Mouse (Mus musculus) megakaryocyte, embryonic 14.5 days (primary cell): ENCODE measurements at regions not wholly inside any gene's neighbourhood (a gene's known extent, or its start where the extent isn't known, plus 50 kb on each side); places are given as distances from the start of the nearest gene placed in this dataset.
A peak's percentile ranks its signal among the peaks of the same experiment; 100 is the strongest.

Experiments
- H3K27me3 ChIP-seq: replicated peaks from 2 replicates; pipeline ENCODE3; 2012; ENCODE audit warnings: inconsistent platforms
- H3K36me3 ChIP-seq: replicated peaks from 2 replicates; pipeline ENCODE3; 2012; ENCODE audit warnings: low read length, inconsistent platforms, mixed read lengths
- H3K4me1 ChIP-seq: 2 replicates; pipeline ENCODE4 v1.6.1; 2012; ENCODE audit warnings: inconsistent platforms
- H3K4me3 ChIP-seq: replicated peaks from 2 replicates; pipeline ENCODE3; 2012; ENCODE audit warnings: moderate library complexity, mild to moderate bottlenecking, inconsistent platforms
- H3K9me3 ChIP-seq: 2 replicates; pipeline ENCODE4 v1.6.1; 2012; ENCODE audit warnings: inconsistent platforms
- FLI1 ChIP-seq: IDR thresholded peaks from 2 replicates; pipeline ENCODE4 v1.6.1; 2012; ENCODE audit warnings: low read length, inconsistent platforms, mixed read lengths
- GATA1 ChIP-seq: IDR thresholded peaks from 3 replicates; pipeline ENCODE4 v1.6.1; 2012; ENCODE audit warnings: mixed read lengths, low read length, inconsistent platforms, borderline replicate concordance

DNA sequence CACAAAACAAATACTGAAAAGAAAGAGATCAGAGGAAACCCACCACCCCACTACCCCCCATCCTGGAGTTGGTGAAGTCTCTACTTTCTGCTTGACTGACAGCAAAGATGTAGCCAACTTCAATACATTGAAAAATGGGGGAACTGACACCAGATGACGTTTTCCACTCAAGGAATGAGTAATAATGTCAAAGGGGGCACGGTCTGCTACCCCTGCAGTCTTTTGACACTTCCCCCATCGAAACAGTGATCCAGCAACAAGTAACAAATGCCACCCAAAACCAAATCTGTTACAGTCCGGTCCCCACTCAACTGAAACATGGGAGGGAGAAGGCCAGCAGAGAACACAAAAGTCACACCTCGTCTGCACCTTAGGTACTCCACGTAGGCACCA is 94.5 kb downstream of the Fasl start:
- peaks cover 39% of the 10 kb centered on the region for H3K27me3 ChIP-seq
- H3K4me3 ChIP-seq = no peak overlapping the region
- H3K36me3 ChIP-seq = no peaks in the 10 kb centered on the region
- 0 out of 2 replicates have a peak, but pooled peaks cover 5% of the 10 kb centered on the region for H3K4me1 ChIP-seq
- H3K9me3 ChIP-seq = 0 out of 2 replicates have a peak, but pooled peaks cover 2% of the 10 kb centered on the region
- TF ChIP-seq GATA1 (no peak), FLI1 (no peak)

DNA sequence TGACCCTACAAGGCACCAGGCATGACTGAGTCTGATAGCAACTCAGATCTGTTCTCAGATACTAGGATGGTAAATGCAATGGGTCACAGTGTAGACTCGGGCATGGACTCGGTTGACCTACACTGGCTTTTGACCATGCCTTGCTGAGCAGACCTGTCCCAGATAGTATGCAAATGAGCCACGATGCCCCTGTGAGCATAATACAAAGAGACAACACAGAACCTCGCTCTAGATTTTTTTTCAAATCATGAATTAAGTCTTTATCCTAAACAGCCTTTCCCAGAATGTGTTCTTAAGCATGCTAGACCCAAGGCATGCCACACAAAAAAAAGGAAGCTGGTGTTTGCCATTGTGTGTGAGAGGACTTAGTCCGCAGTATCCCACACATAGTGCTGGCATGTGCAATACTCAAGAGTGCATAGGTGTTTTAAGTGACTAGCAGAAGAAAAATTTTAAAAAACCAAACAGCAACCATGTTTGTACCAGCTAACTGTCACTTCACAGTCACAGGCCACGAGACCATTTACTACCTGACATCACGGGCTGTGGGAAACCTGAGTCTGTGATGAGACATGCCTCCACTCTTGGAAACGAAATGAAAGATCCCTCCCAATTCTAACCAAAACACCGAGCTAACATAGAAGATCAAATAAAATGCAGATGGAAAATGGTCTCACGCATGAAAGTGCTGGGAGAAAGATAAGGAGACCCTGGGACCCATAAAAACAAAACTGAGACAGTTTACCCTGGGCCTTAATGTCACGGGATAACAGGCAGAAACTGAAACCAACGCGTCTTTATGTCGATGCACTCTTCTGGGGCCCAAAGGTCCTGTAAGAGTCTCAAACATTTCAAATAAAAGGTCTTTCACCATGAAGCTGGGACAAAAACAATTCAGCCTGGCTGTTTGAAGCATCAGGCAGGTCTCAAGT is 95.2 kb downstream of the Fasl start:
- no peaks in the 10 kb centered on the region for H3K36me3 ChIP-seq
- TF ChIP-seq FLI1 (no peak), GATA1 (no peak)
- no peak overlapping the region for H3K4me3 ChIP-seq
- 0 out of 2 replicates have a peak, but pooled peaks cover 2% of the 10 kb centered on the region for H3K9me3 ChIP-seq
- H3K4me1 ChIP-seq = 0 out of 2 replicates have a peak, but pooled peaks cover 5% of the 10 kb centered on the region
- H3K27me3 ChIP-seq = peaks cover 40% of the 10 kb centered on the region

DNA sequence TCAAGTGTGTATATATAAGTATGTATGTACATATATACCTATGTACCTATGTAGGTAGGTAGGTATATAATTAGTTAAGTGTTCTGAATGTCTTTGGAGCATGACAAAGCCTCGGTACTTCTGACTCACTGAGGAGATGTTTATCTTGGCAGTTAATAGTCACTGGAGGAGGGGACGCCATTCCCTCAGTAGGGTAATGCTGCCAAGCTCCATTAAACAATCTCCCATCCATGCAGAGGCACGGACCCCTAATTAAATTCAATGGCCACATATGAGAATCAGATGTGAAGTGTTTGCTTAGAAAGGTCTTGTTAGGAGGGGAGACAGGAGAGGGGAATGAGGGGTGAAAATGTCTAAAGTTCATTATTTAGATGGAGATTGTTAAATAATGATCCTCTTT is 99.3 kb downstream of the Fasl start:
- H3K36me3 ChIP-seq = no peaks in the 10 kb centered on the region
- no peak for TF ChIP-seq FLI1
- no peak for TF ChIP-seq GATA1
- H3K27me3 ChIP-seq = peaks cover 32% of the 10 kb centered on the region
- no peaks in the 10 kb centered on the region for H3K9me3 ChIP-seq
- no peak overlapping the region for H3K4me3 ChIP-seq
- 0 out of 2 replicates have a peak, but pooled peaks cover 4% of the 10 kb centered on the region for H3K4me1 ChIP-seq

- no peak for TF ChIP-seq GATA1
- no peak for TF ChIP-seq FLI1
- Histone ChIP-seq H3K9me3 (no peaks in the 10 kb centered on the region), H3K36me3 (no peaks in the 10 kb centered on the region), H3K4me1 (0 out of 2 replicates have a peak, but pooled peaks cover 4% of the 10 kb centered on the region), H3K27me3 (peaks cover 29% of the 10 kb centered on the region), H3K4me3 (peak overlapping the region; percentile 54)
Measured at GRCm38 (mm10) chr1:161687548-161687947, 100.7 kb downstream of the Fasl start.

DNA sequence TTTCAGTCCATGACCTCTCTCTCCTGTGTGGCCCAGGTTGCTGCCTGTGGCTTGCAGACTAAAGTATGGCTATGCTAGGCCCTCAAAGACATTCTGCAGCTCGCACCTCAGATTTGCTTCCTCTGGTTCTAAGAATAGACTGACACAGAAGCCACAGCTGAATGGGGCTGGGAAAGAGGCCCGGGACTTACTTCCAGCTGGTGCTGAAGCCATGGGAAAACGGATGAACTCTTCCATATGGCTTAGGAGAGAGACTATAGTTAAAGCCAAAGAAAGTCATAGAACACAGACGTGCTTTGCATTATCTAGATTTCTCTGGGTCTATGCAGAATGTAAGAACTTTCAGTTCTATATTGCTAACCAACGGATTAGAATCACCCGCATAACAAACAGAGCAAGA is 107.7 kb downstream of the Fasl start:
- no peak overlapping the region for H3K4me3 ChIP-seq
- no peak for TF ChIP-seq FLI1
- no peak for TF ChIP-seq GATA1
- H3K4me1 ChIP-seq = no peaks in the 10 kb centered on the region
- H3K9me3 ChIP-seq = no peaks in the 10 kb centered on the region
- peaks cover 2% of the 10 kb centered on the region for H3K27me3 ChIP-seq
- H3K36me3 ChIP-seq = no peaks in the 10 kb centered on the region

- no peak for TF ChIP-seq FLI1
- TF ChIP-seq GATA1 = no peak
- Histone ChIP-seq H3K4me1 (no peaks in the 10 kb centered on the region), H3K36me3 (no peaks in the 10 kb centered on the region), H3K4me3 (no peak overlapping the region), H3K27me3 (peaks cover 3% of the 10 kb centered on the region), H3K9me3 (no peaks in the 10 kb centered on the region)
Measured at GRCm38 (mm10) chr1:161670937-161671336, 117.4 kb downstream of the Fasl start.

GRCm38 (mm10) chr1:161664321-161664720 is 124.0 kb downstream of the Fasl start:
- Histone ChIP-seq H3K36me3 (no peaks in the 10 kb centered on the region), H3K9me3 (peaks cover 7% of the 10 kb centered on the region), H3K27me3 (peaks cover 7% of the 10 kb centered on the region), H3K4me3 (no peak overlapping the region), H3K4me1 (no peaks in the 10 kb centered on the region)
- TF ChIP-seq GATA1 (no peak), FLI1 (no peak)

GRCm38 (mm10) chr1:161663351-161663750 is 124.9 kb downstream of the Fasl start:
- H3K4me3 ChIP-seq = no peak overlapping the region
- H3K9me3 ChIP-seq = peaks cover 7% of the 10 kb centered on the region
- no peaks in the 10 kb centered on the region for H3K36me3 ChIP-seq
- TF ChIP-seq FLI1 (no peak), GATA1 (no peak)
- no peaks in the 10 kb centered on the region for H3K4me1 ChIP-seq
- peaks cover 4% of the 10 kb centered on the region for H3K27me3 ChIP-seq

DNA sequence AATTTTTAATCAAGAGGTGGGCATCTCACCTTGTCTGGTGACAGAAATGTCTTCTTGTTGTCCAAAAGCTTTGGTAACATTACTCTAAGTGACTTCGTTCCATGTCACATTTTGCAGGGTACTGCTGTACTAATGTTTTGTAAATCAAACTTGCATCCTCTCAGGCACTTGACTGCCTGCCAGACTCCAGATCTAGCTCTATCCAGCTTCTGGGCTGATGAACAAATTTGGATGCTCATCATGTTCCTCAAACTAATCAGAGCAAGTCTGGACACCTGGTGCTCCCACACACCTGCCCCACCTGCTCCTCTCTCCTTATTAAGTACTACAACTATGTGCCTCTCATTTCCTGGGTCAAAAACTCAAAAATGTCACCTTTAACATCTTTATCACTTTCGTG is 126.1 kb downstream of the Fasl start:
- H3K36me3 ChIP-seq = no peaks in the 10 kb centered on the region
- peaks cover 7% of the 10 kb centered on the region for H3K9me3 ChIP-seq
- no peak for TF ChIP-seq GATA1
- TF ChIP-seq FLI1 = no peak
- H3K4me1 ChIP-seq = no peaks in the 10 kb centered on the region
- peaks cover 4% of the 10 kb centered on the region for H3K27me3 ChIP-seq
- H3K4me3 ChIP-seq = no peak overlapping the region

- Histone ChIP-seq H3K4me1 (no peaks in the 10 kb centered on the region), H3K9me3 (no peaks in the 10 kb centered on the region; the same call in 1 of the 2 replicates), H3K27me3 (no peaks in the 10 kb centered on the region), H3K4me3 (no peak overlapping the region), H3K36me3 (no peaks in the 10 kb centered on the region)
- TF ChIP-seq GATA1 (no peak), FLI1 (no peak)
Measured at GRCm38 (mm10) chr1:161657511-161657910, 130.8 kb downstream of the Fasl start.
